Mouse (Mus musculus): Measurements from ENCODE around the gene Fosl1.
A peak's percentile ranks its signal among the peaks of the same experiment; 100 is the strongest.

Fosl1 gene

DNA sequence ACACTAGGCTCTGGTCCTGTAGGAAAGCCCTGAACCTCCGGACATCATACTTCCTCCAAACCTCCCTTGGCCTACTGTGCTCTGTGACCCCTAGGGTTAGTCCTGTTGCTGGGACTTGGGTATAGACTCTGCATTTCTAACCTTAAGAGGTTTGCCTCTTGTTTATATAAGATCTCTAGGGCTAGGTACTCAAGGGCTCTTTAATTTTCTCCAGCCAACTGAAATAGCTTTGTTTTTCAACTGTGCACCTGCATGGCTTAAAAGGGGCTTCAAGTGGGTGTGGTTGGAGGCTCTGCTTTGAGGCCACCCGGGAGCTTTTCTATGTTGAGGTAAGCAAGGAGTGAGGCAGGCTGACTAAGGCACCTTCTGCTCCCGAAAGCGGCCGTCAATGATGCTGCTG, 37.1 kb downstream of the Fosl1 start:
- DNase-seq: no peak

DNA sequence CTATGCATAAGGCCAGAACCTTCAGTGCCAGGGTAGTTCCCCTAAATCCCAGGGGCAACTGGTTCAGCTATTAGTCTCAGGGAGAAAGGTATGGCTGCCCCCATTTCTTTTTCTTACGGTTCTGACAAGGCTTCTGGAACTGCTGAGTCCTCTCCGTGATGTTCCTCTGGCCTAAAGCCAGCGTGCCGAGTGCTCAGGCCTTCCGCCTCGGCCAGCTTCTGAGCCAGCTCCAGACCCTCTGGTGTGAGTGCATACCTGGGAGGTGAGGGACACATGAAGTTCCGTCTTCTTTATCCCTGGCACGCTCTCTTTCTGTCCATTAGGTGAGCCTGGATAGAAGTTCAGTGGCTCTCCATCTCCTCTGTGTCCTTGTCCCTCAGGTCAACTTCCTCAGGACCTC, 38.0 kb downstream of the Fosl1 start:
- peak; percentile 90 for DNase-seq

DNA sequence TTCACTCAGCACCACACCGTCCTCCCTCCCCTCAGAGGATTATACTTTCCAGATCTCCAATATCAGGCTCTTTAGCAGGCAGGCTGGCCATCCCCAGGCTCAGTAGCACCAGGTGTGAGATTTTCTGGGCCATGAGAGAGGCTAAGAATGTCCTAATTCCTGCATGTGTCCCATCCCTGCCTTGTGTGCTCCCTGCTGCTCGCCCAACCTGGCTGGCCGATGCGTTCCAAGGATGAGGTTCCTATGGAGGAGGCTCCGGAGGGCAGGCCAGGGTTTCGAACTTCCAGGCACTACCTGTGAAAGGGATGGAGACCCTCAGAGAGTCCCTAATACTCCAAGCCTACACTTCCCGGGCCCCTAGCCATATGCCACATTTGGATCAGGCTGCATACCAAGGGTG, 38.5 kb downstream of the Fosl1 start:
- no peak for DNase-seq

DNA sequence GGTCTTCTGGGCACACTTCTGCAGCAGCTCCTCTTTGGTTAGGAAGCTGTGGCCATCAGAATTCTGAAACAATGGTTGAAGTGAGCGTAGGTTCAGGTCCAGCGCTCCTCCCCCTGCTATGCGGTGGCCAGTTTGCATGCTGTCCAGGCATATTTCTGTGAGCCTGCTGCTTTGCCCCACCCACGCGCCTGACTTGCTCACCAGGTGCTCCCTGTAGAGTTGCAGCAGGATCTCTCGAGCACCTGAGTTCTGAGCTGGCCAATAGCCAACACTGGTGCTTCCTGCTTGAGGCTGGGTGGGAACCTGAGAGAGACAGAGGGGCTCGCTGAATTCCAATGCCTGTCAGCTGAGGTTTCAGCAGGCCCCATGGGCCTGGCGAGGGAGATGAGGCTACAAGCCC, 38.9 kb downstream of the Fosl1 start:
- DNase-seq: peak; percentile 96

DNA sequence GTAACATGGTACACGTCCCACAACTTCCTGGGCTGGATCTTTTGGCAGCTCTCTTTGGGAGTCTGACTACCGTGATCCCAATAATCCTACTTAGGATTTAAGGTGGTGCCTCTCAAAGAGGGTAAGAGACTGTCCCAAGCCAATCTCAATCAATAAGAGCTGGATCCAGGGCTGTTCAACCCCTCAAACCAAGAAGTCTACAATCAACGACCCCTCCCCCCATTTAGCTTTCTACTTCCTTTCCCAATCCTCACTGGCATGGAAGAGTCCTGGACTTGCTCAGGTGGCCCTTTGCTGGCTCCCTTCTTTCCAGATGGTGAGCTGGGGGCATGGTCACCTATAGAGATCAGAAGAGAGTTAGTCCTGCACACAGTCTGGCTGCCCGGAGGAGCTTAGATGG, 39.4 kb downstream of the Fosl1 start:
- DNase-seq: peak; percentile 92

DNA sequence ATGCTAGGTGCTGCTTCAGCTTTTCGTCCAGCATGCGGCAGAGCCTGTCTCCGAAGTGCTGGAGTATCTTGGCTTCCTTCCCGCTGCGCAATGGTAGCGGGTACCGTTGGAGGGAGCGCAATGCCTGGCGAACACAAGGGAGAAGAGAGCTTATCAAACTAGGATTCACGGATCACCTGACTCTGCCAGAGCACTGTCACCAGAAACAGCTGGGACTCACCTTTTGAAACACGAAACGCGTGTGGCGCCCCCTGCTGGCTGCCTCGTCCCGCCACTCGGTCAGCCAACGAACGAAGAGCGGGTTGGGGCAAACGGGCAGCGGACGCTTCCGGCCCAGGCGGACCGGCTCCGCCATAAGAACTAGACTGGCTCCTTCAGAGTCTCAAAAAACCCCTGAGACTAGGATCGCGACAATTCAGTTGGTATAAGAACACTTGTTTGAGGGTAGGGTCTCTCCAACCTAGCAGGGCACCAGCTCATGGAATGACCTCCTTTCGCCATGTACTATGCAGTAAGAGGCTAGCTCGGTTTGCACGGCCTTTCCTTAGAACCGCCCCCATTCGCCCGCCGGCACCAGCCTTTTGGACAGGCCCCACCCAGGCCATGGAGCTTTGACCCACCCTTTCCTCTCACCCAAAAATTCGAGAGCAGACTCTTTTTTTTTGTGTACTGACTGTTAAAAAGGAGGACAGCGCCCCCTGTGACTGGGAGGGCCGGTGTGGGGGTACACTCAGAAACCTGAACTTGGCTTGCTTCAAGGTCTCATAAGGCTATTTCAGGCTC, 40.6 kb downstream of the Fosl1 start, which contains the start of gene Mus81:
Mus81 (minus strand) TSS at position 635 of the 783 bp plus-strand sequence.
- peak; percentile 100 for DNase-seq

DNA sequence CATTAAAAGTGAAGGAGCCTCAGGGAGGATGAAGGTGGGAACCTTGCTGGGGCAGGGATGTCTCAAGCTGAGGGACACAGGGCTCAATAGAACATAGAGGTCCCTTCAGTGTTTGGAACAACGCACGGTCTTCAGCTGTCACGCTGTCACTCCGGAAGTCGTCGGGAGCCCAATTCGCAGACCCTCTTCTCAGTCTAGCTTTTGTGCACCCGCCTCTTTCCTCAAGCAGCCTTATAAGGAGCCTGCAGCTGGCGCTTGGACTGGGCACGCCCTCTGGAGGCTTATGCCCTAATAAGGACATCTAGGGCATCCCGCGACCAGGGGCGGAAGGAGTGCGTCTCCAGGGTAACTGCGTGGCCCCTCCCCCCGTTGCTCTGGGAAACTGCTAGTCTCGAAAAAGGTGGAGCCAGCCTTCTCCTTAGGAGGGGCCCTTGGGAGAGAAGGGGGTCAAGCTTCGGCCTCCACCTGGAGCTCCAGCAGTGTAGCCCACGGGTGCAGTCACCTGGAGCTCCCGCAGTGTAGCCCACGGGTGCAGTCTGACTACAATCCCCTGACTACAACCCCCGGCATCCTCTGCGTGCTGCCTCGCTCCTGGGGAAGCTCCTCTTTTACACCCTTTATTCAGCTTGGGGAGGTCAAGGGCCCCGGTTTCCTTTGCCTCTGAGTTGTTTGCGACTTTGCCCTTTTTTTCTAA, 41.7 kb downstream of the Fosl1 start:
- peak; percentile 100 for DNase-seq

DNA sequence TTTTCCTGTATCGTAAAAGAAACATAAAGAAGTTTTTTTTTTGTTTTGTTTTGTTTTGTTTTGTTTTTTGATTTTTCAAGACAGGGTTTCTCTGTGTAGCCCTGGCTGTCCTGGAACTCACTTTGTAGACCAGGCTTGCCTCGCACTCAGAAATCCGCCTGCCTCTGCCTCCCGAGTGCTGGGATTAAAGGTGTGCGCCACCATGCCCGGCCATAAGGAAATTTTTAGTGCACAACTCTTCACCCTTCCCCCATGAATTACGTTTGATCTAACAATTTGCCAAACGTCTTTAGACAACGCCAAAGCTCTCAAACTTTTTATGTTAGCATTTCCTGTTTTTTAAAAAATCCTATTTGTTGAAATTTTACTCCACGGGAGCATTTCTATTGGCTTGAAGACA, 42.4 kb downstream of the Fosl1 start:
- DNase-seq: peak; percentile 93

DNA sequence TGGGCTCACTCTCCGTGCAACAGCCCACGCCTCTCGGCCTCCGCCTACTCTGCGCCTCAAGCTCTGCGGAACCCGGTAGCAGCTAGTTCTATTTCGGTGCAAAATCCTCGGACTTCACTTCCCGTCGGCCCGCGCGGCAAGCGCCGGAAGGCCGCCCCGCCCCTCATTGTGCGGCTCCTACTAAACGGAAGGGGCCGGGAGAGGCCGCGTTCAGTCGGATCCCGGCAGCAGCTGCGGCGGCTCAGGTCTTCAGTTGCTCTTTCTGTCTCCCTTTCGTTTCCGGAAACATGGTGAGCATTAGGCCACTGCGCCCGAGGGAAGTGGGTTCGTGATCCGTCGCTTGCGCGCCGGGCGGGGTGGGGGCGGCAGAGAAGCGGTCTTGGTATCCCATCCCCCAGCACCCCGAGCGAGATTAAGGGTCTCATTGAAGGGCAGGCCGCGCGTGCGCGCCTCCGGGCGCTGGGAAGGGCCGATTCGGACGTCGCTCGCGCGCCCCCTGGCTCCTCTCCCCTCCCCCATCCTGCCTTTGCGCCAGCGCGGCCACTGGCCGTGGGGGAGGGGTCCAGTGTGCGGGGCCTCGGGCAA, 43.1 kb downstream of the Fosl1 start, which contains the start of gene Cfl1:
Cfl1 (plus strand) TSS at position 143 of the 585 bp plus-strand sequence.
- DNase-seq: peak; percentile 100

DNA sequence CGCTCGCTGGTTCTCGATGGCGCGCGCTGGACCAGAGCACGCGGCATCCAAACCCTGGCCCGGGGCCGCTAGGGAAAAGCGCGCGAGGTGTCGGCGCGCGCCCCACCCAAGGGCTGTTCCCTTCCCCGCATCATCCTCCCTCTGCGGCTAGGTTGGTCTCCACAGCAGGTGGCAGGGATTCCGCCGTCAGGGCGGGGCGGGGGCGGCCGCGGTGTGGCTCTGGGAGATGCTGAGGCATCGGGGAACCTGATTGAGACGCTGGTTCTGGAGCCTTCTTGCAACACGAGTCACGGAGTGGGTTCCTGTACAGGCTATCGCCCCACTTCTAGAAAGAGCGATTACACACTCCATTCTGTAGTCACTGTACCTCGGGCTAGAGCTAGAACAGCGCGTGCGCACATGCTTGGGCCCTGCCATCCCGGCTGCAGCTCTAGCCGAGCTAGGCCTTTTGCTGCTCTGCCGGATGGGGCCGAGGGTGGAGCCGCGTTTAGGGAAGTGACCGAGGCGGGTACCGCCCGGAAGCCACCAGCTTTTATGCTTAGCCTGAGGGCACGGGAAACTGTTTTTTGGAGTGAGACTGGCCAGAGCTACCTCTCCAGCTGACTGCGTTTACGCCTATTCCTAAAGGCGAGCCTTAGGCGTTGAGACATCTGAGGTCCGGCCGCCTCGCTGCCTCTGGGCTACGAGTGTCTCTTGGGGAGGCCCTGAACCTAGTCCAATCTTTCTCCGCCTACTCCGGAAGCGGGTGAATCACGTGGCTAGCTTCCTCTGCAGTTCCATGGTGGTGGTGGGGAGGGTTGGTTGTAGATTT, 43.8 kb downstream of the Fosl1 start:
- peak; percentile 99 for DNase-seq

DNA sequence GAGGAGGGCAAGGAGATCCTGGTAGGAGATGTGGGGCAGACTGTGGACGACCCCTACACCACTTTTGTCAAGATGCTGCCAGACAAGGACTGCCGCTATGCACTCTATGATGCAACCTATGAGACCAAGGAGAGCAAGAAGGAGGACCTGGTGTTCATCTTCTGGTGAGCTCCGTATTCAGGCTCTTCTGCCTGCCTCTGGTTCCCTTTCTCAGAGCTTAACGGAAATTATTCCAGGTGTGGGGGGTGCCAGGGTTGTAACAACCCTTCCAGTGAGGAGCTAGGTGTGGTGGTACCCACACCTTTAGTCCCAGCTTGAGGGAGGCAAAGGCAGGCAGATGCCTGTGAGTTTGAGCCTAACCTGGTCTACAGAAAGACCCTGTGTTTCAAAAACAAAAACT, 45.3 kb downstream of the Fosl1 start:
- DNase-seq: peak; percentile 93

DNA sequence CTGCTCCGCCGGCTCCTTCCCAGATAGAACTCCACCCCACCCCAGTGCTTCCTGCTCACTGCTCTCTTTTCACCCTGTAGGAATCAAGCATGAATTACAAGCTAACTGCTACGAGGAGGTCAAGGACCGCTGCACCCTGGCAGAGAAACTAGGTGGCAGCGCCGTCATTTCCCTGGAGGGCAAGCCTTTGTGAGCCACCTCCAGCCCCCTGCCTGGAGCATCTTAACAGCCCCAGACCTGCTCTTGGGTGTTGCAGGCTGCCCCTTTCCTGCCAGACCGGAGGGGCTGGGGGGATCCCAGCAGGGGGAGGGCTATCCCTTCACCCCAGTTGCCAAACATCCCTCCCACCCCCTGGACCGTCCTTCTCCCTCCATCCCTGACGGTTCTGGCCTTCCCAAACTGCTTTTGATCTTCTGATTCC, 46.0 kb downstream of the Fosl1 start:
- peak; percentile 94 for DNase-seq

DNA sequence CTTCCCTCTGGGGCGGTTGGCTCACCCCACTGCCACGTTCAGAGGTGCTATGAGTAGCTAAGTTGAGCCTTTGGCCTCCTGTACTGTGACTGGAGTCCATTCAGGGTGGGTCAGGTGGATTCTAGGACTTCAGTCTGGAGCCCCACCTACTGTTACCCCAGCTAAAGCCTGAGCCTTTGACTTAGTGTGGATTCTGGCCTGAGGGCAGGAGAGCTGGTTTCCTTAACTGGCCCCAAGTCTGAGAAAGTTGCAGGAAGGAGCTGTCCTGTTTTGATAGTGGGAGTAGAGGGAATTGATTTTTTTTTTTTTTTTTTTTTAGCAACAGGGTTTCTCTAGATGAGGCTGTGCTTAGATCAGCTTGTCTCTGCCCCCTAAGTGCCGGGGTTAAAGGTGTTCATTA, 47.0 kb downstream of the Fosl1 start:
- no peak for DNase-seq

DNA sequence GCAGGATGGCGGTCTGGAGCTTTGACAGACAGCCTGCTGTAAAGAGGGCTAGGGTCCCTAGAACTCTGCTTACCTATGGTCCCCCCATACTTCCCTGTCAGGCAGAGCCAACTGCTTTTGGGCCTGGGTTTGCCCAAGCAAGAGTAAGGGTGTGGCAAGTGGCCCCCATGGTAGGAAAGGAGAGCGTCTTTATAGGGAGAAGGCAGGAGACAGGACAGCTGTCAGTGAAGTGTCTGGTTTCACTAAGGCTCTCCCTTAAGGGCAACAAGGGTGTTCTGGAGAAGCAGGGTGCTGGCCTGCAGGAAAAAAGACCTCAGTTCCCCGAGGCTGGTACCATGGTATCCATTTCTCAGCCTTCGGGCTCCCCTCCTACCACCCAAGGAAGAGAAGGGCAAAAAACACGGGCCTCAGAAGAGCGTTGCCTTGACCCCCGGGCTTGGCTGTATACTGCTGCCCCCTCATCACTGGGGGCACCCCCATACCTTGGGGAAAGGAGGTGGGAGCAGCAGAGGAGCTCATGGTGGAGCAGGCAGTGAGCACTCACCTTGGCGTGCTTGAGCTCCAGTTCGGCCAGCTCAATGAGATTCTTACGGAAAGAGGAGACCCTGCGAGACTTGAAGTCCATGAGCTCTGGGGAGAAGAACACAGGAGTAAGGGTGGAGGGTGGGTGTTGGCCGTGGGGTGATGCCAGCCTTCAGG, 48.2 kb downstream of the Fosl1 start:
- peak; percentile 90 for DNase-seq

DNA sequence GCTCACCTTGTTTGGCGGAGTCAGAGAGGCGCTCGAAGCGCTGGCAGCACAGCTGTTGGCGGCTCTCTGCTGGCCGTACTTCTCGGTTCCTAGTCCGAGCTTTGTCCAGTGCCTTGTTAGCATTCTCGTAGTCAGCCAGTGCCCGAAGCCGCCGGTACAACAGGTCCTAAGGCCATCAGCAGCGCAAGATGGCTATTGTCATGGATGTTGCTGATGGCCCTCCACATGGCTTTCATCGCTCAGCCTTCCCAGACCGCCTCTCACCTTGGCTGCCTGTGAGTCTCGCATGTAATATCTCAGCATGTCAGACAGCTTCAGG, 48.7 kb downstream of the Fosl1 start:
- DNase-seq: no peak

DNA sequence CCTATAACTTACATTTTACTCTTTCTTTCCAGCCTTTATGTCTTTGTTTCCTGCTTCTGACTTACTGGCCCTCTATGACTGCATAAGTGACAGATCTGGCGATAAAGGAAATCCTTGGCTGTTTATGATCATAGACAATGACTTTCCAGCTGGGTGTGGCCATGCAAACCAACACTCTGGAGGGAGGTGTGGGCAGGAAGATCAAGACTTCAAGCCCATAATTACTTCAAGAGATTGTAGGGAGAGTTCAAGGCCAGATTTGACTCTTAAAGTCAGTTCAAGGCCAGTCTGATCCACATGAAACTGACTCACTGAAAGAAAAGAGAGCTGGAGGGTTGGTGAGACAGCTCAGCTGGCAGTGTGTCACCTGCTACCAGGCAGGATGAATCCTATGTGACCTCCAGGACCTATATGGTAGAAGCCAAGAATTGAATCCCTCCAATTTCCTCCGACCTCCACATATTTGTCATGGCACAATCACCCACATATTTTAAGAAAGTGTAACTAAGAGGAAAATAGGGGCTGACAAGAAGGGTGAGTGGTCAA, 53.1 kb downstream of the Fosl1 start:
- no peak for DNase-seq

DNA sequence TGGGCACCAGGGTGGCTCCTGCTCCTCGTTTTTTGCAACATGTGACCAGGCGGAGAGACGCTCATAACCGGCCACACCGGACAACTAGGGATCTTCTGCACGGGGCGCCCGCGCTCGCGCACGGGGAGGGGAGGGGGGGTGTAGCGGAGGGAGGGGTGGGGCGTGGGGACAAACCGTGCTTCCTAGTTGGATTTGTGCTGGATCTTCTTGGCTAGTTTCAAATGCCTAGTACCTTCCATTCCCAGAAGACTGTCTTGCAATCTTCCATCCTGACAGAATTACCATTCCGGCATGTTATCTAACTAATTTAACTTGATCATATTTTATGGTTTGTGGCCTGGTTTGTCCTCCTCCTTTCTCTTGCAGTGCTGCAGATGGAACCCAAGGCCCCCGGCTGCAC, 56.3 kb downstream of the Fosl1 start, which contains the start of gene 1700020D05Rik:
1700020D05Rik (minus strand) TSS at position 101 of the 400 bp plus-strand sequence.
- DNase-seq: no peak
